Mouse (Mus musculus): ENCODE data around the gene Eps15l1. TPM values are rescaled to one million over a fixed set of nuclear protein-coding genes. Genes with fewer than 3 reads are reported as not detected.

The Eps15l1 gene
- total and polyA plus RNA-seq, 2 experiments from 2014 or later = 45.5 to 66.0 TPM

- Histone ChIP-seq H3K27ac (no peak overlapping the region), H3K4me3 (ENCODE audit: low read length) (no peak overlapping the region), H3K27me3 (ENCODE audit: insufficient read depth, low read length) (no peaks in the 10 kb centered on the region), H3K9me3 (ENCODE audit: low read length) (no peaks in the 10 kb centered on the region), H3K36me3 (ENCODE audit: insufficient read depth, low read length) (peaks cover 11% of the 10 kb centered on the region), H3K4me1 (ENCODE audit: insufficient read depth, low read length) (no peaks in the 10 kb centered on the region), H3K4me2 (ENCODE audit: low read depth, low read length) (no peak overlapping the region), H3K9ac (replicated peaks; ENCODE audit: low read length) (no peak overlapping the region)
- ATAC-seq (no peak), DNase-seq (ENCODE audit: low spot score) (no peak)
- whole genome bisulfite sequencing = 88% methylated on average over 1 of the region's 1 CpGs
- no peak for TF ChIP-seq CTCF (IDR thresholded peaks at IDR 0.05; ENCODE audit: low read depth)
Observed at GRCm38 (mm10) chr8:72348956-72349355, 72.3 kb downstream of the Eps15l1 start.

- Histone ChIP-seq H3K4me1 (ENCODE audit: insufficient read depth, low read length) (no peaks in the 10 kb centered on the region), H3K27me3 (ENCODE audit: insufficient read depth, low read length) (no peaks in the 10 kb centered on the region), H3K27ac (no peak overlapping the region), H3K4me2 (ENCODE audit: low read depth, low read length) (no peak overlapping the region), H3K36me3 (ENCODE audit: insufficient read depth, low read length) (peaks cover 13% of the 10 kb centered on the region), H3K9ac (replicated peaks; ENCODE audit: low read length) (no peak overlapping the region), H3K9me3 (ENCODE audit: low read length) (no peaks in the 10 kb centered on the region), H3K4me3 (ENCODE audit: low read length) (no peak overlapping the region)
- ATAC-seq (no peak), DNase-seq (ENCODE audit: low spot score) (no peak)
- no peak for TF ChIP-seq CTCF (IDR thresholded peaks at IDR 0.05; ENCODE audit: low read depth)
- WGBS = 98% methylated on average over 2 of the region's 2 CpGs
Observed at GRCm38 (mm10) chr8:72348114-72348513, 73.1 kb downstream of the Eps15l1 start.

GRCm38 (mm10) chr8:72347553-72347952 is 73.7 kb downstream of the Eps15l1 start:
- H3K4me1 ChIP-seq (ENCODE audit: insufficient read depth, low read length) = no peaks in the 10 kb centered on the region
- 96% methylated on average over 1 of the region's 1 CpGs for WGBS
- H3K27ac ChIP-seq = no peak overlapping the region
- H3K9me3 ChIP-seq (ENCODE audit: low read length) = no peaks in the 10 kb centered on the region
- TF ChIP-seq CTCF (IDR thresholded peaks at IDR 0.05; ENCODE audit: low read depth) = no peak
- peaks cover 16% of the 10 kb centered on the region for H3K36me3 ChIP-seq (ENCODE audit: insufficient read depth, low read length)
- H3K4me2 ChIP-seq (ENCODE audit: low read depth, low read length) = no peak overlapping the region
- no peaks in the 10 kb centered on the region for H3K27me3 ChIP-seq (ENCODE audit: insufficient read depth, low read length)
- H3K4me3 ChIP-seq (ENCODE audit: low read length) = no peak overlapping the region
- DNase-seq (ENCODE audit: low spot score) (no peak), ATAC-seq (no peak)
- H3K9ac ChIP-seq (replicated peaks; ENCODE audit: low read length) = no peak overlapping the region

DNA sequence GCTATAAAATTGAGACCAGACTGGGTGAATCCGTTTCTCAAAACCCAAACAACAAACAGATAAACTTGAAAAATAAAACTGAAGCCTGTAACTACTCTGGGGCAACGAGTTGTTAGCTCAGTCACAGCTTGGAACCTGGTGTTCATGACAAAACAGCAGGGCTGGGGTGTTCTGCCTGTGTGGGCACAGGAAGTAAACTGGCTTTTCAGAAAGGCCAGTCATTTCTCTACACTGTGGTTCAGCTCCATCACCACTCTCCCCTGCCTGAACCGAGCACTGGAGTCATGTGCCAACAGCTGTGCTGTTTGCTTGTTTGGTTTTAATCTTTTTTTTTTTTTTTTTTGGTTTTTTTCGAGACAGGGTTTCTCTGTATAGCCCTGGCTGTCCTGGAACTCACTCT is 77.5 kb downstream of the Eps15l1 start:
- H3K4me2 ChIP-seq (ENCODE audit: low read depth, low read length) = no peak overlapping the region

DNA sequence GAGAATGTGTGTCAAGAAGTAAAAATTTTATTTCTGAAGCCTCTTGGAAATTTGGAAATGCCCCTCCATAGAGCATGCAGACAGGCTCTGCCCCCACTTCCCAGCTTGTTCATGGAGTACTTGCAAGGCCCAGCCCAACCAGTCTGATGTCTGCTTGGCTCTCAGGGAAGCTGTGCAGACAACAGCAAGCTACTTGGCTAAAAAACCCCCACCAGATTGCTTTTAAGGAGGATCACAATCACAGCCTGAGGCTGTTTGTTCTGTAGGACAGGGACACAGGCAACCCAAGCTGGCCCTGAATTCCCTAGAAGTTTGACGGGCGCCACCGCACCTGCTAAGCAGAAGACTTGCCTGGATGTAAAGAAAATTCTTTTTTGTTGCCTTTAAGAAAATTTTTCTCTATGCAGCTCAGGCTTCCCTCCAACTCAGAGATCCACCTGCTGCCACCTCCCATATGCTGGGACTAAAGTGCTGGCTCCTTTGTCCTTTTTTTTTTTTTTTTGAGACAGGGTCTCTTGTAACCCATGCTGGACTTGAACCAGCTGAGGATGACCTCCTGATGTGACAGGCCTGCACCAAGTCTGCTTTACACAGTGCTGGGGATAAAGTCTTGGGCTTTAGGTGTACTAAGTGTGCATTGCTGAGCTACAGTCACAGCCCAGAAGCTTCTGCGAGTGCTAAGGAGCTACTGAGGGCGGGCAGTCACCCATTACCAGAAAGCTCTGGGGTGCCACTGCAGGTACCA is 78.5 kb downstream of the Eps15l1 start:
- ATAC-seq (no peak), DNase-seq (ENCODE audit: low spot score) (no peak)
- H3K27ac ChIP-seq = no peak overlapping the region
- H3K4me2 ChIP-seq (ENCODE audit: low read depth, low read length) = no peak overlapping the region
- H3K36me3 ChIP-seq (ENCODE audit: insufficient read depth, low read length) = peaks cover 42% of the 10 kb centered on the region
- no peaks in the 10 kb centered on the region for H3K27me3 ChIP-seq (ENCODE audit: insufficient read depth, low read length)
- H3K9ac ChIP-seq (replicated peaks; ENCODE audit: low read length) = no peak overlapping the region
- TF ChIP-seq CTCF (IDR thresholded peaks at IDR 0.05; ENCODE audit: low read depth) = no peak
- H3K4me1 ChIP-seq (ENCODE audit: insufficient read depth, low read length) = no peaks in the 10 kb centered on the region
- H3K4me3 ChIP-seq (ENCODE audit: low read length) = no peak overlapping the region
- 93% methylated on average over 5 of the region's 5 CpGs for WGBS
- no peaks in the 10 kb centered on the region for H3K9me3 ChIP-seq (ENCODE audit: low read length)

More for the DNA sequence above, 77.5 kb downstream of the Eps15l1 start:
- no peak for TF ChIP-seq CTCF (IDR thresholded peaks at IDR 0.05; ENCODE audit: low read depth)
- no peak overlapping the region for H3K4me3 ChIP-seq (ENCODE audit: low read length)
- H3K27ac ChIP-seq = no peak overlapping the region
- no peak for DNase-seq (ENCODE audit: low spot score)
- WGBS = 86% methylated on average over 3 of the region's 4 CpGs
- H3K9me3 ChIP-seq (ENCODE audit: low read length) = no peaks in the 10 kb centered on the region
- ATAC-seq = no peak
- H3K9ac ChIP-seq (replicated peaks; ENCODE audit: low read length) = no peak overlapping the region
- no peaks in the 10 kb centered on the region for H3K27me3 ChIP-seq (ENCODE audit: insufficient read depth, low read length)
- no peaks in the 10 kb centered on the region for H3K4me1 ChIP-seq (ENCODE audit: insufficient read depth, low read length)
- H3K36me3 ChIP-seq (ENCODE audit: insufficient read depth, low read length) = peaks cover 38% of the 10 kb centered on the region

DNA sequence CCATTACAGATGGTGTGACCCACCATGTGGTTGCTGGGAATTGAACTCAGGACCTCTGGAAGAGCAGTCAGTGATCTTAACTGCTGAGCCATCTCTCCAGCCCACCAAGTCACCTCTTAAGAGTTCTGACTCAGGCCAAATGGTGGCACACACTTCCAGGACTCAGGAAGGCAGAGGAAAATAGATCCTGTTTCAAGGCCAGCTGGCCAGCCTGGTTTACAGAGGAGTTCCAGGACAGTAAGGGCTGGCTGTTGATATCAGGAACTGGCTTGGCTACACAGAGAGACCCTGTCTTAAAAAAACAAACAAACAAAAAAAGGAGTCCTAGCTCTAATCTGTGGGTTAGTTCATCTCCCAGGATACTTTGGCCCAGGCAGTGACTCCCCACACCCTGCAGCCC is 84.2 kb downstream of the Eps15l1 start:
- H3K9me3 ChIP-seq (ENCODE audit: low read length) = no peaks in the 10 kb centered on the region

DNA sequence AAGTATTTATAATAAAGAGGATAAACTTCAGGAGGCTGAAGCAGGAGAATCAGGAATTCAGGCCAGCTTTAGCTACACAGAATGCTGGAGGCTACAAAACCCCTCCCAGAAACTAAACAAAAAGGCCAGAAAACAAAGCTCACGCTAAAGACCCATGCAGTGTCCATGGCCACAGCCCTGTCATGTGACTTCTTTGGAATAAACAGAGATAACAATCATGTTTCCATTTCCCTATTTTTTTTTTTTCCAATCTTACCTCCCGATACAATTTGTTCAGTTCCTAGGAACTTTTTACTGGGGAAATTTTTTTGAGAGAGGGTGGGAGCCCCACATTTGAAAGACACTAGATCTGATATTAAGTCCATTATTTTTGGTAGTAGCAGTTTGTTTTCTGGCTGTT is 85.0 kb downstream of the Eps15l1 start:
- ATAC-seq (no peak), DNase-seq (ENCODE audit: low spot score) (no peak)
- H3K36me3 ChIP-seq (ENCODE audit: insufficient read depth, low read length) = peaks cover 23% of the 10 kb centered on the region
- H3K9ac ChIP-seq (replicated peaks; ENCODE audit: low read length) = no peak overlapping the region
- no peaks in the 10 kb centered on the region for H3K27me3 ChIP-seq (ENCODE audit: insufficient read depth, low read length)
- no peak for TF ChIP-seq CTCF (IDR thresholded peaks at IDR 0.05; ENCODE audit: low read depth)
- no peaks in the 10 kb centered on the region for H3K4me1 ChIP-seq (ENCODE audit: insufficient read depth, low read length)
- no peak overlapping the region for H3K4me3 ChIP-seq (ENCODE audit: low read length)
- H3K4me2 ChIP-seq (ENCODE audit: low read depth, low read length) = no peak overlapping the region
- 75% methylated on average over 2 of the region's 2 CpGs for WGBS
- H3K27ac ChIP-seq = no peak overlapping the region
- no peaks in the 10 kb centered on the region for H3K9me3 ChIP-seq (ENCODE audit: low read length)

More for the DNA sequence above, 84.2 kb downstream of the Eps15l1 start:
- Histone ChIP-seq H3K36me3 (ENCODE audit: insufficient read depth, low read length) (peaks cover 27% of the 10 kb centered on the region), H3K27ac (no peak overlapping the region), H3K9ac (replicated peaks; ENCODE audit: low read length) (no peak overlapping the region), H3K4me1 (ENCODE audit: insufficient read depth, low read length) (no peaks in the 10 kb centered on the region), H3K4me3 (ENCODE audit: low read length) (no peak overlapping the region), H3K4me2 (ENCODE audit: low read depth, low read length) (no peak overlapping the region), H3K27me3 (ENCODE audit: insufficient read depth, low read length) (no peaks in the 10 kb centered on the region)
- no peak for TF ChIP-seq CTCF (IDR thresholded peaks at IDR 0.05; ENCODE audit: low read depth)
- DNase-seq (ENCODE audit: low spot score) = no peak
- no peak for ATAC-seq
